Mouse (Mus musculus) hindbrain, embryonic 16.5 days (tissue): ENCODE measurements at regions not wholly inside any gene's neighbourhood (a gene's known extent, or its start where the extent isn't known, plus 50 kb on each side); places are given as distances from the start of the nearest gene placed in this dataset.

ENCODE experiments used
- ATAC-seq: fragments of 200-750 bp; cut with Nextera tagmentation; 2 replicates; pipeline ENCODE4 v1.8.0; 2017; ENCODE audit warnings: moderate TSS enrichment, moderate library complexity
- H3K27ac ChIP-seq: fragments of 300-500 bp; sonication (generic); 2 replicates; pipeline ENCODE4 v1.5.1; 2014; ENCODE audit warnings: low read depth, mild to moderate bottlenecking, control low read depth, low read length, moderate library complexity
- H3K27me3 ChIP-seq: fragments of 300-500 bp; sonication (generic); replicated peaks from 2 replicates; pipeline ENCODE4 v1.6.1; 2014; ENCODE audit warnings: low read length; ENCODE audit not compliant: control insufficient read depth, insufficient read depth
- H3K36me3 ChIP-seq: fragments of 300-500 bp; sonication (generic); 2 replicates; pipeline ENCODE4 v1.6.1; 2014; ENCODE audit warnings: mild to moderate bottlenecking, low read length, moderate library complexity, mixed read lengths; ENCODE audit not compliant: control insufficient read depth, insufficient read depth
- H3K4me1 ChIP-seq: fragments of 300-500 bp; sonication (generic); 2 replicates; pipeline ENCODE4 v1.6.1; 2014; ENCODE audit warnings: low read depth, low read length; ENCODE audit not compliant: control insufficient read depth, insufficient read depth
- H3K4me2 ChIP-seq: fragments of 300-500 bp; sonication (generic); 2 replicates; pipeline ENCODE4 v1.6.1; 2014; ENCODE audit warnings: mild to moderate bottlenecking, low read length, control low read depth, moderate library complexity
- H3K4me3 ChIP-seq: fragments of 300-500 bp; sonication (generic); 2 replicates; pipeline ENCODE4 v1.5.1; 2014; ENCODE audit warnings: mild to moderate bottlenecking, low read length, control low read depth, moderate library complexity
- H3K9ac ChIP-seq: fragments of 300-500 bp; sonication (generic); 2 replicates; pipeline ENCODE4 v1.6.1; 2014; ENCODE audit warnings: low read depth, mild to moderate bottlenecking, control low read depth, low read length, moderate library complexity
- H3K9me3 ChIP-seq: fragments of 300-500 bp; sonication (generic); 2 replicates; pipeline ENCODE4 v1.6.1; 2014; ENCODE audit warnings: mild to moderate bottlenecking, low read length, moderate library complexity; ENCODE audit not compliant: control insufficient read depth
- WGBS: fragments of 180-500 bp; shearing (Covaris S2); extraction: QIAGEN DNeasy Blood & Tissue Kit; methylation state at CpG from one replicate; pipeline ENCODE4 v1.1.7; 2014; 5-methylcytosine and 5-hydroxymethylcytosine counted together

DNA sequence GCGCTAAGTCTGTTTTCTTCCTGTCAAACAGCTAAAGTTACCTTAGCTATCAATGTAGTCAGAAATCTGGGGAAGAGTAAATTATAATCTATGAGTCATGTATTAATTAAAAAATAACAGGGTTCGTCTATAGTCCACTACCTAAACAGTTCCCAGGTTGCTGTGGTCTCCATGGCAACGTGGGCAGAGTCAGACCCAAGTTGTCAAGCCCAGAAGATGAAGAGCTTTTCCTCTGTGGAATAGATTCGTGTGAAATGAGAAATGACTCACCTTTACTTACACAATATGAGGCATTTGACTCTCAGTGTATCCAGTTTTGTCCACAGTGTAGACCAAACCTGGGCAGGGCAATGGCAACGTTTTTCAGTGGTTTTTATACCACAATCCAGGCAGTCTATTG, 149.2 kb downstream of the Tmem17 start:
- H3K4me1 ChIP-seq: peaks cover 5% of the 10 kb centered on the region
- no peaks in the 10 kb centered on the region for H3K36me3 ChIP-seq
- no peaks in the 10 kb centered on the region for H3K27me3 ChIP-seq
- 47% methylated on average over 5 of the region's 5 CpGs for WGBS
- peak; percentile 53; the same call in 1 of the 2 replicates for ATAC-seq
- no peaks in the 10 kb centered on the region for H3K9me3 ChIP-seq
- no peak overlapping the region for H3K9ac ChIP-seq
- H3K4me2 ChIP-seq: no peak overlapping the region
- H3K27ac ChIP-seq: no peak overlapping the region
- H3K4me3 ChIP-seq: no peak overlapping the region

GRCm38 (mm10) chr11:22661713-22662551, 150.0 kb downstream of the Tmem17 start:
- Histone ChIP-seq H3K36me3 (no peaks in the 10 kb centered on the region), H3K9ac (no peak overlapping the region), H3K4me1 (peaks cover 5% of the 10 kb centered on the region), H3K9me3 (no peaks in the 10 kb centered on the region), H3K4me3 (no peak overlapping the region), H3K4me2 (no peak overlapping the region), H3K27ac (no peak overlapping the region), H3K27me3 (no peaks in the 10 kb centered on the region)
- 45% methylated on average over 10 of the region's 12 CpGs for WGBS
- peak; percentile 74 for ATAC-seq

- peaks cover 5% of the 10 kb centered on the region for H3K4me1 ChIP-seq
- no peaks in the 10 kb centered on the region for H3K36me3 ChIP-seq
- no peaks in the 10 kb centered on the region for H3K9me3 ChIP-seq
- no peak overlapping the region for H3K9ac ChIP-seq
- no peak for ATAC-seq
- H3K27me3 ChIP-seq: no peaks in the 10 kb centered on the region
- H3K4me3 ChIP-seq: no peak overlapping the region
- no peak overlapping the region for H3K4me2 ChIP-seq
- WGBS: 61% methylated on average over 4 of the region's 4 CpGs
- no peak overlapping the region for H3K27ac ChIP-seq
Observed at GRCm38 (mm10) chr11:22665978-22666377, 154.1 kb downstream of the Tmem17 start.

DNA sequence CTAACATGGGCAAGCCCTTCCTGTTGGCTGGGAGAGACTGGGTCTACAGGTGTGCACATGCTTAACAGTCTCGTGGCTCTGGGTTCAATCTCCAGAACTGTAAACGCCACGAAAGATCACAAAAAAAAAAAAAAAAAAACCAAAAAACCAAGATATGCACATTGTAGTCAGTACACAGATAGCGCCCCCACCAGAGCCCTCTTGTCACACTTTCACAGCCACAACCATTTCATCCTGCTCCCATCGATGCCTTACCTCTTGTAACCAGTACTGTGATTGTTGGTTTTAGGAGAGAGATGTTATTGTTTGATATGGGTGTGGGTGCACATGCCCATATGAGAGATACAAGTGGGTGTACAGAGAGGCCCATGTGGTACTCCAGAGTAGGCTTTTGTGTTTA, 154.5 kb downstream of the Tmem17 start:
- H3K27me3 ChIP-seq: no peaks in the 10 kb centered on the region
- H3K9me3 ChIP-seq: no peaks in the 10 kb centered on the region
- no peak overlapping the region for H3K9ac ChIP-seq
- no peak for ATAC-seq
- H3K4me1 ChIP-seq: peaks cover 5% of the 10 kb centered on the region
- no peak overlapping the region for H3K27ac ChIP-seq
- H3K4me3 ChIP-seq: no peak overlapping the region
- WGBS: 87% methylated on average over 5 of the region's 5 CpGs
- H3K4me2 ChIP-seq: no peak overlapping the region
- H3K36me3 ChIP-seq: no peaks in the 10 kb centered on the region

DNA sequence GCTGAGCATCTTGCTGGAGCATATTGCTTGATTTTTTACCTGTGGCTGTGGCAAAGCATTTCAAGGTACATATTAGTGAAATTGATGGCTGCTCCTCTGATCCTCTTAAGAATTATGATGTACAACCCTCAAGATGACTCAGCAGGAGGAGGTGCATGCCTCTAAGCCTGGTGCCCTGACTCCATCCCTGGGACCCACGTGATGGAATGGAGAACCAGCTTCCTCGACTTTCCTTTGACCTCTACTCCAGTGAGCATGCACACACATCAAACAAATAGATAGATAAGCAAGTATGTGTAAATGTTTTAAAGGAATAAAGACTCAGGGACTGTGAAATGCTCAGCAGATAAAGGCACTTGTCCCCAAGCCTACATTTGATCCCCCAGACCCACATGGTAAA, 156.3 kb downstream of the Tmem17 start:
- no peak overlapping the region for H3K27ac ChIP-seq
- no peaks in the 10 kb centered on the region for H3K9me3 ChIP-seq
- ATAC-seq: no peak
- H3K4me2 ChIP-seq: no peak overlapping the region
- no peaks in the 10 kb centered on the region for H3K36me3 ChIP-seq
- 72% methylated on average over 2 of the region's 2 CpGs for WGBS
- H3K27me3 ChIP-seq: no peaks in the 10 kb centered on the region
- H3K9ac ChIP-seq: no peak overlapping the region
- no peak overlapping the region for H3K4me3 ChIP-seq
- peaks cover 10% of the 10 kb centered on the region for H3K4me1 ChIP-seq

DNA sequence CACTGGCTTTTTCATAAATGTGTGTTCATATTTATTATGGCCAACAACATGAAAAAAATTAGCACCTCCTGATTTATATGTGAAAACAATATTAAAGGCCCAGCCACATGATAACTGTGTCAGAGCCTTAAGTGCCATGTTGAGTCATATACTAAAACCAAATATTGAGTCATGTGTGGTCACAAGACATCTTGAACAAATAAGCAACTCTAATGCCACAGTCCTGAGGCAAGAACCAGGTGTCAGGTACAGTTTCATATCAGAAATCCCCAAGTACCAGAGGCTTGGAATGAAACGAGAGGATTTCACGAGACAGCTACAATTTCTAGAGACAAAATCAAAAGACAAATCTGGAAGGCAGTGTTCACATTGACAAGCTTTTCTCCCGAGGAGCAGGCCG, 157.4 kb downstream of the Tmem17 start:
- no peaks in the 10 kb centered on the region for H3K27me3 ChIP-seq

GRCm38 (mm10) chr11:22671791-22672490, 160.1 kb downstream of the Tmem17 start:
- WGBS: 25% methylated on average over 5 of the region's 5 CpGs
- Histone ChIP-seq H3K4me2 (no peak overlapping the region), H3K9ac (no peak overlapping the region), H3K27me3 (no peaks in the 10 kb centered on the region), H3K4me3 (no peak overlapping the region), H3K27ac (peak overlapping the region; percentile 46), H3K4me1 (peaks cover 10% of the 10 kb centered on the region), H3K9me3 (no peaks in the 10 kb centered on the region), H3K36me3 (no peaks in the 10 kb centered on the region)
- peak; percentile 97 for ATAC-seq

More for the DNA sequence above, 157.4 kb downstream of the Tmem17 start:
- H3K9ac ChIP-seq: no peak overlapping the region
- no peaks in the 10 kb centered on the region for H3K9me3 ChIP-seq
- peaks cover 10% of the 10 kb centered on the region for H3K4me1 ChIP-seq
- no peak for ATAC-seq
- no peak overlapping the region for H3K4me2 ChIP-seq
- 86% methylated on average over 4 of the region's 4 CpGs for WGBS
- H3K27ac ChIP-seq: no peak overlapping the region
- H3K36me3 ChIP-seq: no peaks in the 10 kb centered on the region
- no peak overlapping the region for H3K4me3 ChIP-seq

GRCm38 (mm10) chr11:22675047-22675446, 163.2 kb downstream of the Tmem17 start:
- H3K9me3 ChIP-seq: no peaks in the 10 kb centered on the region
- H3K4me1 ChIP-seq: peaks cover 10% of the 10 kb centered on the region
- H3K27ac ChIP-seq: no peak overlapping the region
- whole genome bisulfite sequencing: 92% methylated on average over 3 of the region's 3 CpGs
- H3K4me3 ChIP-seq: no peak overlapping the region
- no peak overlapping the region for H3K9ac ChIP-seq
- no peak for ATAC-seq
- no peaks in the 10 kb centered on the region for H3K36me3 ChIP-seq
- H3K27me3 ChIP-seq: no peaks in the 10 kb centered on the region
- H3K4me2 ChIP-seq: no peak overlapping the region

GRCm38 (mm10) chr11:22675754-22676153, 163.9 kb downstream of the Tmem17 start:
- Histone ChIP-seq H3K27me3 (no peaks in the 10 kb centered on the region), H3K4me2 (no peak overlapping the region), H3K9me3 (no peaks in the 10 kb centered on the region), H3K27ac (no peak overlapping the region), H3K36me3 (no peaks in the 10 kb centered on the region), H3K4me1 (peaks cover 10% of the 10 kb centered on the region), H3K9ac (no peak overlapping the region), H3K4me3 (no peak overlapping the region)
- 86% methylated on average over 1 of the region's 1 CpGs for WGBS
- no peak for ATAC-seq
